Mouse (Mus musculus): ENCODE measurements around the gene Slc16a12. TPM values are rescaled to one million over a fixed set of nuclear protein-coding genes. Genes with fewer than 3 reads are reported as not detected.
"Not testable (repeated sequence)": the region's sequence is repeated elsewhere in the genome, so short reads cannot be mapped to it uniquely, and the experiment has no call there.

Slc16a12 gene
- 1 to 10 TPM in 1 of 2 experiments, under 1 TPM in 1; 0.97 to 1.4 TPM for total RNA-seq (2021)

DNA sequence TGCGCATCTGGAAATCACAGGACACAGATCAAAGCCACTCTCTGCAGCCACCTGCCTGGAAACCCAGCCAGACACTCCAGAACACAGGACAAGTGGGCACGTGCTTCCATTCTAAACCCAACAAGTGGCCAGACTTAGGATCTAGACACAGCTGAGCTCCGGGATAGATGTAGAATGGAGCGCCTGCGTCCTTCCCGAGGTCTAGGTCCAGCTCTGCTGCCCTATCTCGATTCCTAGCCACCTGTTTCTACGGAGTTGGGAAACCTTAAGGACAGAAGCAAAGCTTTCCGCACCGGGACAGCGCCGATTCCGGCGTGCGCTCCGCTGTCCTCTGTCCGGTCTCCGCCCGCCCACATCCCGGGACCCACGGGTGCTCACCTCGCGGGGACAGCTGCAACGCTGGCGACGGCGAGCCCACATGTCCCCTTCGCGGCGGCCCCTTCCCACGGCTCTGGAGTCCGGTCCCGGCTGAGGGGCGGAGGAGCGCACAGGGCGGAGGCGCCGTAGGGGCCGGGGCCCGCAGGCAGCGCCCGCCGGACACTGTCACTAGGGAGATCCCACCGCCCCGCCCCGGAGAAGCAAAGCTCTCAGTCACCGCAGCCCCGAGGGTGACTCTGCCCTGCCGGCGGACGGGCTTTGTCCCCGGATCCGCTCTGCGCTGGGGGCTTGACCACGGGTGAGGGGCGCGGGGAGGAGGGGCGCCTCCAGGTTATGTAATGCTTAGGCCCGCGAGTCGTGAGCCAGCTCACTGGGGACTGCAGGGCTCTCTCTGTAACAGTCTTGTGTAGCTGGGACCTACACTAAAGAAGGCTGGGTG, at the start of gene Slc16a12:
Gene Slc16a12, minus strand, starts transcription at position 602 of the 817 bp plus-strand sequence.
- DNase-seq = peak; percentile 2 to 4

DNA sequence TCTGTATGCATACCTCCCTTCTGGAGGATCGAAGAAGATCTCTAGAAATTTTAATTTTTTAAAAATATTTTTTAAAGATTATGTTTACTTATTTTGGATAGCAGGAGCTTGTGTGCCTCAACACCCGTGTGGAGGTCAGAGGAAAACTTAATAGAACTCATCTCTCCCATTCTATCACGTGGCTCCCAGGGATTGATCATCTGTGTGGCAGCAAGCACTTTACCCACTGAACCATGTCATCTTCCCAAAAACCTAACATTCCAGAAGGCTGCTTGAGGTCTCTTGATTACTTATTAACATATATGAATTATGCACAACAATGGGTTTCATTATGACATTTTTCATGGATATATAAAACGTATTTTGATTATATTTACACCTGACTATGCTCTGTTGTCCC, 49.3 kb upstream of the Slc16a12 start:
- DNase-seq = no peak

DNA sequence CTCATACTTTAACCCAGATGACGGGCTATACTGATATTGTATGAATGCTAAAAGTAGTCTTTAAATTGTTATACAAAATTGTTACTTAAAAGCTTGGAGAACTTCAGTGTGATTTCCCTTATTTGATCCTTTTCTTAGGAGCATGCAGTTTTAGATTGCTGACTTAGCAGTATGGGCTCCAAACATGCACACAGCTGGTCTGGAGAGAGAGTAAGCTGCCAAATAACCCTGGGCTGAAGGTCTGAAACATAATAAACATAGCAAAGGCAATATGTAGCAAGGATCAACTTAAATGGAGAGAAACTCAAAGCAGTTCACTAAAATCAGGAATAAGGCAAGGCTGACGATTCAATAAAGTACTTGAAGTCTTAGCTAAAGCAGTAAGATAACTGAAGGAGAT, 35.4 kb upstream of the Slc16a12 start:
- DNase-seq = no peak

DNA sequence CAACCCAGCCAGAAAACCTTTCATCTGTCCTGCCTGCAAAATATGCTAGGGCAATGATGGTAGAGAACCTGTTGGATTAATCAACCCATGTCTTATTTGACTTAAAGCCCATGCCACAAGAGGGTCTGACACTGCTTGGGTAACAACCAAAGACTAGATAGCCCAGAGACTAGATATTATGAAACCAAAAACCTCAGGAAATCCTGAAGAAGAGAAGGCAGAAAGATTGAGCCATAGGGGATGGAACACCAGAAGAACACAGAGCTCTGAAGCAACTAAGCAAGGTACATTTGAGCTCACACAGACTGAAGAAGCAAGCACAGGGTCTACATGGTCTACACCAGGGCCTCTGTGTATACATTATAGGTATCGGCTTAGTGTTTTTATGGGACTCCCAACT, 31.9 kb upstream of the Slc16a12 start:
- no peak for DNase-seq

DNA sequence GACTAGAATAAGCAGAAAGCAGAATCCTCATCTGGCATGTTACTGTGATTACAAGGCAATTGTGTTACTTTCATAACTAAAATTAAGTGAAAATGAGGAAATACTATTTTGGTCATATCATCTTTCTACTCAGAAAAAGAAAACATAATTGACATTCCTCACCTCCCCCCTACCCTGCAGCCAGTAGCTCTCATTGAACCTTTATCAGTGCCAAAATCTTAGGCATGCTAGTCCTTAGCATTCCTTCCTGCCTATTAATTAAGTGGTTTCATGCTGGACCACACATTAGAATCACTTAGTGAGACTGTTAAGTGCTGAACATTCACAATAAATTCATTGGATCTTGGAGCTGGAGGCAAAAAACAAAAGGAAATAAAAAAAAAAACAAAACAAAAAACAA, 31.0 kb upstream of the Slc16a12 start:
- no peak for DNase-seq

DNA sequence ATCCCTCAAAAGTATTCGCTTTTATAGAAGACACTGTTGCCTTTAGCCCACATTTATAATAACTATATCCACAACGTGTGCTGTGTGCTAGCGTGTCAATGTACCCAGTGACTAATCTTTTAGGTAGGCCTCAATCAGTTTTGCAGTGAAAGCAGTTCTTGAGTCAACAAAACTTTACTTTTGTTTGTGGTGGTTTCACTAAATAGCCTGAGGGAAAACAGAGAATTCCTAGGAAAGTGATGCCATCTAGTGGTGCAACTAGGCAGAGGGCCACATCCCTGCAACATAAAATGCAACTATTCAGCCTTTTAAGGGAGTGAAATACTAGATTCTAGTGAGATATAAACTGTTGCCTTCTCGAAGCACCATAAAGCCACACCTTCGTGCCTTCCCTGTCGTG, 25.7 kb upstream of the Slc16a12 start:
- DNase-seq = peak; percentile 11 to 21

DNA sequence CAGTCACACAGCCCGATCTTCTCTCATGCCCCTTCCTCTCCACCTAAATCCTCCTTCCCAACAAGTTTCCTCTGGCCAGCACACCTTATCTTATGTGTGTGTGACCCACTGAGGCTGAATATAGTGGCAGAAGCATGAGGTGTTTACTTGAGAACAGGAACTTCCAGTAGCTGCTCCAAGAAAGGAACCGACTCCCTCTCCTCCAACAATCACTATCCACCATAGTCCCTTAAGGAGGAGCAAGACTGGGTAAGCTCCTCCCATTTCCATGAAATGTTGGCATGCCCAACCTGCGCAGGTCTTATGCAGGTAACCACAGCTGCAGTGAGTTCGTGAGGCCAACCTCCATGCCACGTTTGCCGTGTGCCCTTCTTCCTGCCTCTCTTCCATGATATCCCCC, 23.7 kb upstream of the Slc16a12 start:
- DNase-seq = no peak

DNA sequence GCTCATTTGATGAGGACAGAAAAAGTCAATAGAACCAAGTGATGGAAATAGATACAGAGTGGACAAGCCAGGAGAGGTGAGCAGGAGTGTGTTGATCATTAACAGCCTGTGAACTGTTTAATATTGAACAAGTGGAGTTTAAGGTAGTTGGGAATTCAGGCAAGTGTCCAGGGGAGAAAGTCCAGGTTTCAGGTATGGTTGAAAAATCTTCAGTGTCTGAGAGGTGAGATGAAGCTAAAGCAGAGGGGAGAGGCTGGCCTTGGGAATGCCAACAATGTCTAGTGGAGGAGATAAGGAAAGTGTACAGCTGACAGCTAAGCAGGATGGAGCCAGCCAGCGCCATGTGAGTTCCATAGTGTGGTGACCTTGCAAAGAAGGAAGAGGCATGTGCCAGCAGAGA, 11.7 kb upstream of the Slc16a12 start:
- no peak for DNase-seq

DNA sequence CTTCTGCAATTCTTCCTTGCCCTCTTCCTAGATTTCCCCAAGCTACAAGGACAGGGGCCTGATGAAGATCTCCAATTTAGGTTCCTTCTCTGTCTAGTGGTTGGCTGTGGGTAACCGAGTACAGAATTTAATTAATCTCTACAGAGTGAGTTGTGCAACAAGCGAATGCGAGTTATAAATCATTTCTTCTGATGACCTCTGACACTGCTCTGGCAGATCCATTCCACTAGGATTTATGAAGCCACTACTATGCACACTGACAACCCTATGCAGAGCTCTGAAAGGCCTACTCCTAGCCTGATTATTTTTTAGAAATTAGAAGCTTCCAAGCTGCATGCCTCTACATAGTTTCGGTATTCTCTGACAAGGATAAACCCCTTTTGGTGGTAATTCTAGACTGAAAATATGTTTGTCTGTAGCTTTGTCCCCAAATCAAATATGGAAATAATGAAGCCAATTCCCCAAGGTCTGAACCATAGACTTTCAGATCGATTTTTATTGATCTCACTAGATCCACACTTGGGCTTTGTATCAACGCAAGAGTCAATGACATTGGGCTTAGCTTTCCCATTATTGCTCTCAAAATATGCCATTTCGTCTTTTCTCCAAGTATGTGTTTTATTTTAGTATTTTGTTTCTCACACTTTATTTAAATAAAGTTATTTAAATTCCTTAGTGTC, 9.6 kb upstream of the Slc16a12 start:
- DNase-seq = no peak

DNA sequence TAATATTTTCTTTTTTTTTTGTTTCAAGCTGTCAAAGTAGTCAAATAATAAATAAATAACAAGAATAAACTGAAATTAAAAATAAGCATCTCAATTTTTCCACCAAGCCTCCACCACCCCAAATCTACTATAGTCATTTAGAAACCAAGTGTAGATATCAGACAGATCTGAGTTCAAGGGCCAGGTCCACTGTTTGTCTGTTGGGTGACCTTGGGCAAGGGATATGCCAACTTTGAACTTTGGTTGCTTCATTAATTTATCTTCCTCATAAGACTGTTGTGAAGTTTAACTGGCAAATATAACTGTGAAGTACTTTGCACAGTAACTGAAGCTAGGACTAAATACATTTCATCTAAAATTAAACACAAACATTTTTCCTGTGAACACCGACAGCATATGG, 8.6 kb upstream of the Slc16a12 start:
- DNase-seq = no peak

DNA sequence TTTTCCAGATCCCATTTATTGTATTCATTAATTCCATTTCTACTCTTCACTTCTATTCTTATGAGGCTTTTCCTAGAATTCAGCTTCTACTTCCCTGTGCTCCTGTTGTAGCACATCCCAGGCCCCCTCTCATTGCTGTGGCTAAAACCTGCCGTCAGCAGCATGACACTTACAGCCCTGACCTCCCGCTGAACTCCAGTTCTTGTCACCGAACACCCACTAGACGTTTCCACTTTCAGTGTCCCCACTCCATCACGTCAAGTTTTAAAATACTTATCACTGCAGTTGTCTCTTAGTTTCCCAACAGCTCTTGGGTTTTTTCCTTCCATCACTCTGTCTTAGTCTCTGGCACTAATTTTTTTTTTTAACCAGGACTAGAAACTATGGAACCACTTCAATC, 6.2 kb upstream of the Slc16a12 start:
- DNase-seq = no peak

DNA sequence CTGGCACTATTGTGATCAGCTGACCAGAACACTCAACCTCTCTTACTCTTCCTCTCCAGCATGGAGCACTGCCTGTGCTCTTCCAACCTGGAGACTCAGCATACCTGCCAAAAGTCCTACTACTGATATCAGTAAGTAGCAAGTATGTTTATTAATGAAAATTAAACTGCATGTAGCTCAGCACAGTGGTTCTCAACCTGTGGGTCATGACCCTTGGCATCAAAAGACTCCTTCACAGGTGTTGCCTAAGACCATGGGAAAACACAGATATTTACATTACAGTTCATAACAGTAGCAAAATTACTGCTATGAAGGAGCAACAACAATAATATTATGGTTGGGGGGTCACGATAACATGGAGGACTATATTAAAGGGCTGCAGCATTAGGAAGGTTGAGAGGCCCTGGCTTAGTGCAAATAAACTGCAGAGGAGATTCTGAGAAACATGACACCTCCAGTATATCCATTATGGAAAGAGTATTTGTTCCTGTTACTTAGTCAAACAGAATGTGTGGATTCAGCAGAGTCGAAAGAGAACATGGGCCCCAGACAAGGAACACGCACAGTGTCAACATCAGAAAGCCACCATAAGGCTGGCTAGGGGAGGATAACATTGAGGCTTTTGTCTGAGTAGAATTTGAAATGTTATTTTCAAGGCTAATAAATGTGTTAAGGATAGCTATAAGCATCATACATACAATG, 5.5 kb upstream of the Slc16a12 start:
- no peak for DNase-seq

DNA sequence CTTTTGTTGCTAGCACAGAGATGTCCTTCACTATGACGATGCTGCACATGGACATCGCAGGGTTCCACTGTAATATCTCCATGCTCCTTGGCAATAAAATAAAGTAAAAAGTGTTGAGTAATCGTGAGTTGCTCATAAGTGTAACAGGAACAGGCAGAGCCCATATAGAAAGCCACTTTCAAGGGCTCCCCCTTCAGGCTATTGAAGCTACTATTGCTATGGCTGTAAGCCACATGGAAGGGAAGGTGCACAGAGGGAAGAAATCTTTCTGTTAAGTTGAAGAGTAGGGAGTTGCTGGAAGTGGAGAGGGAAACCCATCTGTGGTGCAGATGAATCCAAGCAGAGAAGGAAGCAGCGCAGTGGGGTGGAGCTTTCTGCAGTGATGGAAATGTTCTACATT, 4.1 kb upstream of the Slc16a12 start:
- DNase-seq = no peak

DNA sequence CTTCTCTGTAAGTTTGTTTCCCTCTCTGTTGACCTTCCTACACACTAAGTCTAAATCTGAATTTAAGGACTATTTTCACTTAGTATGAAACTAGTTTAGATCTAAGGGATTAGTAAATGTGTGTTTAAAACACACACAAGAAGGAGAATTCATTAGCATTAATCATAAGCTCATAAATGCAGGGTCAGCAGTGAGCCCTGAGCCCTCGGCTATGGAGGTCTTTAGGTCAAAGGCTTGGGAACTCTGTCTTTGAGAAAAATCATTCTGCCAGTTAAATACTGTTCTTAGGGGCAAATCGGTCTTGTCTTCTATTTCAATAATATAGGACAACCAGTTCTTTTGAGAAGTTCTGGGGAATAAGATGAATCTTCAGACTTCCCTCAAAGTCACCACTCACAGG, 1.9 kb upstream of the Slc16a12 start:
- no peak for DNase-seq

DNA sequence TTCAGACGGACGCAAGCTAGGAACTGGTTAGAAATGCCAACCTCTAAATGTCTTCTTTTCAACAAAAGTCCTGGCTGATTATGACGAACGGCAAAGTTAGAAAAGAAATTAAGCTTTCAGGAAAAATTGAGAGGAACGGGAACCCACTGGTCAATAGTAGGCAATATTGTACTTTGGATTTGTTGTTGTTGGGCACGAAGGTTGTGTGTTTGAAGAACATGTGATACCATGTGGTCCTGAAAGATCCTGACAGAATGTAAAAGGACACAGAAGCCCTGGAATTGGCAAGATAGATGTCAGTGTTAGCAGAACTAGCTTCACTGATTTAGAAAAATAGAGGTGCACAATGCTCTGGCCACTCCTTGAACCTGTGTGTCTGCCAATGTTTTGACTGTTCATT, 880 bp upstream of the Slc16a12 start:
- DNase-seq = not testable (repeated sequence)

DNA sequence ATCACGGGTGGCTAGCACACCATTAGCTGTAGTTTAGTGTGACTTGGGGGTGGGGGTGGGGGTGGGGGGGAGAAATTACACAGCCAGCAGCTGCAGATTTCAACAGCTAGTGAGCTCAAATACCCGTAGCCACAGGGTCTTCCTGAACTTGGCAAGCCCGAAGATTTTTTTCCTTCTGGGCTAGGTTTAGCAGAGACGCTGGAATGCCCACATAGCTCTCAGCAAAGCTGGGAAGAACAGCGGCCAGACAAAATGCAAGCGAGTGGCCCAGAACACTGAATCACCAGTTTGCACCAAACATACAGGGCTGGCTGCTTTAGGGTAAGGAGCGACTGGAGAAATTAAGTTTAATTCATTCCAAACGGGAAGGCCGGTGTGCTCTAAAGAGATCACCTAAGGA, 888 bp downstream of the Slc16a12 start:
- no peak for DNase-seq

DNA sequence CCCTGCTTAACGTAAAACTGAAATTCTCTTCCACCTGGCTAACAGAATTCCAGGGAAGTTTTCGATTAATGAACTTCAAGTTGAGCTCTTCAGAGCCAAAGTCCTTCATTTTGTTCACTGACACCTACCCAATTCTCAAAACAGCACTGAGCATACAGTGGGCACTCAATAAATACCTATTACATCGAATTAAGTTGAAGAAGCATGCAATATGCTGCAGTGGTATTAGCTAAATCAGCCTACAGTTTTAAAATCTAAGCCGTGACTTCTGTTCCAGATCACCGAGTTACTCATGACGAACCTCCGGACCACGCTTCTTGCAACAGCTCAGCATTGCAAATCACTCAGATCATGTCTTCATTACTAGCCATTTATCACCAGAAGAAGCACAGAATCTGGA, 2.1 kb downstream of the Slc16a12 start:
- DNase-seq = no peak

DNA sequence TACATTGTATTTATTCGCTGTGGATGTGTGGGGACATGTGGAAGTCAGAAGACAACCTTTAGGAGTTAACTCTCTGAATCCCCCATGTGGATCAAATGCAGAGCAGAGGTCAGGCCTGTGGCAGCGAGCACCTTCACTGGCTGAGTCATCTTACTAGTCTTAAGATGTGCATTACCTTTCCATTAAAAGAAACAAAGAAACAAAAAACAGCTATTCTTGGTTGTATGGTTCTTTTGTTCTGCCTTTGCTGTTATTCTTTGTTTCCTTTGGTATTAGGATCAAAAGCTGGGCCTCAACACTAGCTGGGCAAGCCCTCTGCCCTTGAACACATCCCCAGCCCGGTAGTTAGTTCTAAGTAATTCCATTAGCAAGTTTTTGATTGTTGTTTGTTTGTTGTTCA, 9.2 kb downstream of the Slc16a12 start:
- DNase-seq = no peak

DNA sequence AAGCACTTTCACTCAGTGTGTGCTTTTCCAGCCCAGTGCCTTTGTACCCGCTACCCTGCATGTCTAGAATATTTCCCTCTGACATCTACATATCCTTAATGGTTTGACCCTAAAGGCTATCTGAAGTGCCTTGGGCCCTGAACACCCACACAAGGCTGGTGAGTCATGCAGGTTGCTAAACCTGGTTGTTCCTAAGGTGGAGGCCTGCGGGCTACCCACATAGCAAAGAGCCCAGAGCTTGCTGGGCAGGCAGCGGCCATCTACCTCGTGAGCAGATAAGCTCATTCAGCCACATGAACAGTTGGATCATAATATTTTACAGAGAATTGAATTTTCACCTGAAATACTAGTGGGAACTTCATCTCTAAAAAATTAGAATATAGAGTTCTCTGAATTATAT, 11.2 kb downstream of the Slc16a12 start:
- no peak for DNase-seq

DNA sequence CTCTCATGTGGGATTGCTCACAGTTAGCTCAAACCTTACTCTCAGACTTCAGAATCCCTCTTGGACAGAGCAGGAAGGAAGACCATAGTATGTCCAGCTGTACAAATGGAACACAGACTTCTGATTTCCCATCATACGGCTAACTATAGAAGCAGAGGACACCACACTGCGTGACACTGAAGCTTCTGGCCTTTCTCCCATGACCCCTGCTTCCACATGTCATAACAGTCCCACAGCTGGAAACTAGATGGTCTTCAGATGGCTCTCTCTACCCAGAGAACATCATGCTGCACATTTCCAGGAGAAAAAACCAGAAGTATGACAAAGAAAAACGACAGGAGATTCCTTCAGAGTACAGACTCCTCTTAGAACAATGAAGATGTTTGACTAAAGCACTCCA, 14.1 kb downstream of the Slc16a12 start:
- no peak for DNase-seq

DNA sequence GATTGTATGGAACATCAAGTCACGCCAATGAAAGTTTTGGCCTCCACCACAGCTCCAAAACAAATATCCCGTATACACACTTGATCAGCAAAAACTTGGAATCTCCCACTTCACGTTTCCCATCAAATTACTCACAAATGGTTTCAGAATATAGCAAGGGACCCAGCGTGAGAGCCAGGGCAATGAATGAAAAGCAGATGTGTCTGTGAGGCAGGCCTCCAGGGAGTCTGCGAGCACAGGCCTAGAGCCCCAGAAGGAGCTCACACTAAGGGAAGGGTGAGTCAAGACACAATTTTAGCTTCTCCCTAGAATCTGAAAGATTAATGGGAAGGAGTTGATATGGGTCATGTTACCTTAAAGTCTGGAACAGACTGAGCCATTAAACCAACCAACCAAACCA, 15.7 kb downstream of the Slc16a12 start:
- no peak for DNase-seq

DNA sequence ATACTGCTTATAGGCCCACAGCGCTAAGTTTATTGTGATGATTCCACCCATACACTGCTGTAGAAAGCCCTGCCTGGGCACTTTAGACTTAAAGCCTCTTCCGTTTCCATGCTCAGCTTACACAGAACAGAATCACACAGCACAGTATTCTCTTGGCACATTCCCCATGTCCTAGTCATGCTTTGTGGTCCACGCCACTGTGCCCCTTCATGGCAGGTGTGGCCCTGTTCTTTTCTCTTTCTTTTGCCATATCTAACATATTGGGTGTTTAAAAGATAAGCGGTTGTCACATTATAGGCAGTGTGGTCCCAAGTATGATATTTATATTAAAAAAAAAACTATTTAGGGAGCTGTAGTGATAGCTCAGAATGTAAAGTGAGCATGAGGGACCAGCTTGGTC, 16.5 kb downstream of the Slc16a12 start:
- DNase-seq = no peak

DNA sequence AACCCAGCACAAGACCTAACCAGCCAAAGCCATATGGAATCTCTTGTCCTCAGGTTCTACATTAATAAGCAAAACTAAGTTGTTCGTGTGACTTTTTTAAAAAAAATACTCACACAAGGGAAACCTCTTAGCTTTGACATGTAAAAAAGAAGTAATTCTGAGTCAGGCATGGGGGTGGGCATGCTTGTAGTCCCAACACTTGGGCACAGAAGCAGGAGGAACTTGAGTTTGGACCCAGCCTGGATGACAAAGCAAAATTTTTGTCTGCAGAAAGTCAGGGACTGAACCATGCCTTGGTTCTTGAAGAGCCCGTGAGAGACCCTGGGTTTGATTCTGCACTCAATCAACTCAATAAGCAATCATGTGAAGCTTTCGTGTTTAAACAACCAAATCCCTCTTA, 17.6 kb downstream of the Slc16a12 start:
- DNase-seq = no peak
